Comparison of ENCODE assay signal across 12 mouse cellular contexts in the genomic region with DNA sequence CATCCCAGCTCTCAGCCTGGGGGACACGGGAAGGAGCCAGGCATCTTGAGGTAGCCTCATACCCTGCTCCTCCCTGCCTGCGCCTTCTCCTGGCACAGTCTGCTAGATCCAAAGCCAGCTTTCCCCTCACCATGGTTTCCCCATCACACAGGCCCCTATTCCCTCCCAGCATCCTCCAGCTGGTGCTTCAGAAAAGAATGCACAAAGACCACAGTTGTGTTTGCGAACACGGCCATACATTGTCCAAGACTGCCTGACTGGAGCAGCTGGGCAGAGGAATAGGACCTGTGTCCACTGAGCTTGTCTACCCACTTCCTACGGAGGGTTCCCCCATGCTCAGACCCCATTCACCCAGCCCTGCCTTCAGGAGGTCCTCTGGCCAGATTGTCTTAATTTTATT. TPM values are rescaled to one million over a fixed set of nuclear protein-coding genes. Genes with fewer than 3 reads are reported as not detected.
DNase-seq lines count a peak whose midpoint lies in the region; ATAC-seq and TF ChIP-seq lines count a peak whose summit lies in the region.
"Had no signal": no experiment of that assay in that cellular context is flagged by ENCODE, and none has a peak within 500 bp of the region (broad histone marks: within the 10 kb centered on the region; RNA-seq: fewer than 3 reads in every experiment).

No protein-coding gene starts in this region.

- peak; percentile 47 for ATAC-seq in hindbrain, embryonic 15.5 days (ENCODE audit: low FRiP score, low read depth)
- ATAC-seq in midbrain, embryonic 15.5 days (replicated peaks) = peak; percentile 54

- H3K9me3 ChIP-seq in hindbrain, embryonic 15.5 days = no peaks in the 10 kb centered on the region
- H3K9me3 ChIP-seq in midbrain, embryonic 15.5 days = no peaks in the 10 kb centered on the region

- no peaks in the 10 kb centered on the region; the same call in 1 of the 2 replicates for H3K4me1 ChIP-seq in cerebellum, adult 2 months (ENCODE audit: control insufficient read depth, insufficient read depth, low read length)
- no peaks in the 10 kb centered on the region for H3K4me1 ChIP-seq in cortical plate, adult 2 months (ENCODE audit: control insufficient read depth, insufficient read depth, low read length)
- H3K4me1 ChIP-seq in hindbrain, embryonic 15.5 days (replicated peaks) = peaks cover 12% of the 10 kb centered on the region
- H3K4me1 ChIP-seq in midbrain, embryonic 15.5 days = peaks cover 14% of the 10 kb centered on the region
- H3K4me1 ChIP-seq in heart, adult 2 months (ENCODE audit: control insufficient read depth, insufficient read depth, low read length) = peaks cover 1% of the 10 kb centered on the region

- no peaks in the 10 kb centered on the region for H3K79me2 ChIP-seq in heart, adult 2 months (replicated peaks; ENCODE audit: control insufficient read depth, insufficient read depth, low read length)

- no peak for TF ChIP-seq POLR2A in cerebellum, adult 2 months (IDR thresholded peaks at IDR 0.05; ENCODE audit: borderline replicate concordance, insufficient read depth, low read length)
- TF ChIP-seq POLR2A in cortical plate, adult 2 months (IDR thresholded peaks at IDR 0.05; ENCODE audit: extremely low read depth, insufficient read depth, low read length) = no peak
- TF ChIP-seq POLR2A in heart, adult 2 months (IDR thresholded peaks at IDR 0.05; ENCODE audit: insufficient read depth, low read depth, low read length) = no peak

- no peak overlapping the region for H3K4me3 ChIP-seq in cerebellum, adult 2 months (replicated peaks; ENCODE audit: insufficient read depth, low read depth, low read length)
- H3K4me3 ChIP-seq in cortical plate, adult 2 months (ENCODE audit: insufficient read depth, low read length) = no peak overlapping the region
- no peak overlapping the region for H3K4me3 ChIP-seq in hindbrain, embryonic 15.5 days
- no peak overlapping the region for H3K4me3 ChIP-seq in midbrain, embryonic 15.5 days
- H3K4me3 ChIP-seq in heart, adult 2 months = no peak overlapping the region
- H3K4me3 ChIP-seq: myocyte had no signal

- DNase-seq in cerebellum, adult 2 months = no peak
- no peak for DNase-seq in cerebellum, adult 18-20 months
- no peak for DNase-seq in adrenal gland, postnatal 10 days
- no peak for DNase-seq in thymus, postnatal 36 days
- DNase-seq in heart, adult 2 months = no peak
- DNase-seq: gastrocnemius, postnatal 14 days; lung, embryonic 14.5 days had no signal

- H3K4me2 ChIP-seq in hindbrain, embryonic 15.5 days = no peak overlapping the region
- no peak overlapping the region for H3K4me2 ChIP-seq in midbrain, embryonic 15.5 days

- TF ChIP-seq EP300 in heart, adult 2 months (IDR thresholded peaks at IDR 0.05; ENCODE audit: insufficient read depth, low read depth, low read length) = no peak

- intact Hi-C loops in heart, adult 2 months (cut with DNase I) = loop anchor here (5.0 kb wide), 4 partner anchors 45 to 180 kb away; a partner anchor contains a TSS

- H3K9ac ChIP-seq in hindbrain, embryonic 15.5 days = no peak overlapping the region
- H3K9ac ChIP-seq in midbrain, embryonic 15.5 days = no peak overlapping the region
- no peak overlapping the region for H3K9ac ChIP-seq in heart, adult 2 months (ENCODE audit: low read depth, low read length)
- H3K9ac ChIP-seq: lung, embryonic 14.5 days had no signal

- TF ChIP-seq CTCF in cerebellum, adult 2 months (IDR thresholded peaks at IDR 0.05; ENCODE audit: borderline replicate concordance, insufficient read depth, low read depth, low read length) = no peak
- no peak for TF ChIP-seq CTCF in cortical plate, adult 2 months (IDR thresholded peaks at IDR 0.05; ENCODE audit: extremely low read depth, insufficient read depth, low read length)
- no peak for TF ChIP-seq CTCF in heart, adult 2 months (IDR thresholded peaks at IDR 0.05)

- H3K27me3 ChIP-seq in cerebellum, adult 2 months (ENCODE audit: control insufficient read depth, insufficient read depth, low read length) = no peaks in the 10 kb centered on the region
- H3K27me3 ChIP-seq in hindbrain, embryonic 15.5 days = no peaks in the 10 kb centered on the region
- H3K27me3 ChIP-seq in midbrain, embryonic 15.5 days (replicated peaks) = no peaks in the 10 kb centered on the region
- H3K27me3 ChIP-seq in heart, adult 2 months (ENCODE audit: control insufficient read depth, insufficient read depth, low read length) = no peaks in the 10 kb centered on the region

- WGBS in cerebellum, adult 2 months = 28% methylated on average over 5 of the region's 5 CpGs
- 31% methylated on average over 5 of the region's 5 CpGs for WGBS in hindbrain, embryonic 15.5 days
- WGBS in midbrain, embryonic 15.5 days = 41% methylated on average over 5 of the region's 5 CpGs
- 75% methylated on average over 5 of the region's 5 CpGs for WGBS in heart, adult 2 months

- H3K27ac ChIP-seq in cerebellum, adult 2 months (ENCODE audit: insufficient read depth, low read length) = peak overlapping the region; percentile 50; the same call in 1 of the 2 replicates
- H3K27ac ChIP-seq in cortical plate, adult 2 months (ENCODE audit: insufficient read depth, low read length) = peak overlapping the region; percentile 78; the same call in 1 of the 2 replicates
- peak overlapping the region; percentile 76 for H3K27ac ChIP-seq in hindbrain, embryonic 15.5 days (replicated peaks)
- H3K27ac ChIP-seq in midbrain, embryonic 15.5 days = peak overlapping the region; percentile 69
- H3K27ac ChIP-seq in heart, adult 2 months = no peak overlapping the region

- peaks cover 45% of the 10 kb centered on the region for H3K36me3 ChIP-seq in hindbrain, embryonic 15.5 days
- peaks cover 29% of the 10 kb centered on the region for H3K36me3 ChIP-seq in midbrain, embryonic 15.5 days (replicated peaks)
- H3K36me3 ChIP-seq in heart, adult 2 months (ENCODE audit: control insufficient read depth, insufficient read depth, low read length) = no peaks in the 10 kb centered on the region

RNA-seq across cellular contexts. Expression of a gene that starts 25.0 kb away (rescaled TPM):
- polyA plus RNA-seq in cerebellum, adult 2 months (2012; rRNA removed) = 8.2 and 8.6 TPM in 2 replicates
- polyA plus RNA-seq in cortical plate, adult 2 months (2012; rRNA removed) = 16.7 and 18.6 TPM in 2 replicates
- polyA plus RNA-seq in hindbrain, embryonic 15.5 days (2015; fragmentation: Nextera tagmentation; extraction: Ambion mirVana) = 51.1 and 53.0 TPM in 2 replicates
- 54.7 and 61.1 TPM in 2 replicates for polyA plus RNA-seq in midbrain, embryonic 15.5 days (2015; fragmentation: Nextera tagmentation; extraction: Ambion mirVana)
- total RNA-seq in adrenal gland, postnatal 10 days (2021) = 1 to 10 TPM; 2.6 to 4.2 TPM
- total RNA-seq in heart, adult 2 months (2021) = under 1 TPM in 1 of 2 experiments, not detected in 1; 0.05 TPM
- polyA plus RNA-seq in heart, adult 2 months (2012; rRNA removed) = 0.04 TPM in 1 of 2 replicates, not detected in the other

RNA-seq across cellular contexts. Expression of a gene that starts 25.9 kb away (rescaled TPM):
- 66.5 and 73.3 TPM in 2 replicates for polyA plus RNA-seq in cerebellum, adult 2 months (2012; rRNA removed)
- 74.9 and 75.3 TPM in 2 replicates for polyA plus RNA-seq in cortical plate, adult 2 months (2012; rRNA removed)
- 107 and 120 TPM in 2 replicates for polyA plus RNA-seq in hindbrain, embryonic 15.5 days (2015; fragmentation: Nextera tagmentation; extraction: Ambion mirVana)
- 128 and 136 TPM in 2 replicates for polyA plus RNA-seq in midbrain, embryonic 15.5 days (2015; fragmentation: Nextera tagmentation; extraction: Ambion mirVana)
- 10 to 100 TPM; 29.6 to 46.0 TPM for total RNA-seq in adrenal gland, postnatal 10 days (2021)
- 10 to 100 TPM; 20.6 to 22.3 TPM for total RNA-seq in heart, adult 2 months (2021)
- polyA plus RNA-seq in heart, adult 2 months (2012; rRNA removed) = 20.2 and 27.3 TPM in 2 replicates

RNA-seq across cellular contexts. Expression of a gene that starts 34.3 kb away (rescaled TPM):
- 0.02 TPM in 1 of 2 replicates, not detected in the other for polyA plus RNA-seq in cerebellum, adult 2 months (2012; rRNA removed)
- 0.04 TPM in 1 of 2 replicates, not detected in the other for polyA plus RNA-seq in cortical plate, adult 2 months (2012; rRNA removed)
- polyA plus RNA-seq in hindbrain, embryonic 15.5 days (2015; fragmentation: Nextera tagmentation; extraction: Ambion mirVana) = 0.07 and 0.08 TPM in 2 replicates
- 0.08 and 0.11 TPM in 2 replicates for polyA plus RNA-seq in midbrain, embryonic 15.5 days (2015; fragmentation: Nextera tagmentation; extraction: Ambion mirVana)
- total RNA-seq in adrenal gland, postnatal 10 days (2021) = 1 to 10 TPM; 8.5 to 8.6 TPM
- total RNA-seq in heart, adult 2 months (2021) = under 1 TPM; 0.37 to 0.52 TPM
- polyA plus RNA-seq in heart, adult 2 months (2012; rRNA removed) = 0.09 and 0.29 TPM in 2 replicates
- total RNA-seq: hematopoietic stem cell, adult 5-6 weeks had no signal

RNA-seq across cellular contexts. Expression of a gene that starts 46.2 kb away (rescaled TPM):
- 85.2 and 86.7 TPM in 2 replicates for polyA plus RNA-seq in cerebellum, adult 2 months (2012; rRNA removed)
- 60.4 and 60.6 TPM in 2 replicates for polyA plus RNA-seq in cortical plate, adult 2 months (2012; rRNA removed)
- 28.0 and 29.4 TPM in 2 replicates for polyA plus RNA-seq in hindbrain, embryonic 15.5 days (2015; fragmentation: Nextera tagmentation; extraction: Ambion mirVana)
- polyA plus RNA-seq in midbrain, embryonic 15.5 days (2015; fragmentation: Nextera tagmentation; extraction: Ambion mirVana) = 34.0 and 35.7 TPM in 2 replicates
- total RNA-seq in adrenal gland, postnatal 10 days (2021) = 10 to 100 TPM; 78.2 to 79.0 TPM
- 10 to 100 TPM; 63.8 to 65.9 TPM for total RNA-seq in heart, adult 2 months (2021)
- polyA plus RNA-seq in heart, adult 2 months (2012; rRNA removed) = 27.8 and 53.1 TPM in 2 replicates

RNA-seq across cellular contexts. Expression of a gene that starts 46.4 kb away (rescaled TPM):
- polyA plus RNA-seq in cerebellum, adult 2 months (2012; rRNA removed) = 8.6 and 9.4 TPM in 2 replicates
- 4.8 and 5.8 TPM in 2 replicates for polyA plus RNA-seq in cortical plate, adult 2 months (2012; rRNA removed)
- 0.83 and 0.92 TPM in 2 replicates for polyA plus RNA-seq in hindbrain, embryonic 15.5 days (2015; fragmentation: Nextera tagmentation; extraction: Ambion mirVana)
- 1.0 and 1.8 TPM in 2 replicates for polyA plus RNA-seq in midbrain, embryonic 15.5 days (2015; fragmentation: Nextera tagmentation; extraction: Ambion mirVana)
- total RNA-seq in adrenal gland, postnatal 10 days (2021) = 1 to 10 TPM in 1 of 2 experiments, not detected in 1; 2.4 TPM
- under 1 TPM in 1 of 2 experiments, not detected in 1; 0.45 TPM for total RNA-seq in heart, adult 2 months (2021)
- polyA plus RNA-seq in heart, adult 2 months (2012; rRNA removed) = 0.64 and 2.6 TPM in 2 replicates
- total RNA-seq: hematopoietic stem cell, adult 5-6 weeks had no signal
